Mouse (Mus musculus) embryonic facial prominence, embryonic 11.5 days (tissue): ENCODE data around the gene Zc3h7b. TPM values are rescaled to one million over a fixed set of nuclear protein-coding genes. Genes with fewer than 3 reads are reported as not detected.

Experiments
- ATAC-seq: fragments of 200-750 bp; cut with Nextera tagmentation; replicated peaks from 2 replicates; pipeline ENCODE4 v1.8.0; 2017; ENCODE audit warnings: low read depth; ENCODE audit not compliant: insufficient number of reproducible peaks, low FRiP score, low TSS enrichment
- DNase-seq: peaks from one replicate; pipeline ENCODE4 v3.0.0-alpha.2; 2015; ENCODE audit warnings: low spot score
- H3K27ac ChIP-seq: fragments of 300-500 bp; sonication (generic); replicated peaks from 2 replicates; pipeline ENCODE4 v1.5.1; 2014; ENCODE audit warnings: mild to moderate bottlenecking, low read depth, low read length, control low read depth
- H3K27me3 ChIP-seq: fragments of 300-500 bp; sonication (generic); 2 replicates; pipeline ENCODE4 v1.6.1; 2014; ENCODE audit warnings: mild to moderate bottlenecking, low read length, moderate library complexity, mixed read lengths; ENCODE audit not compliant: control insufficient read depth, insufficient read depth
- H3K36me3 ChIP-seq: fragments of 300-500 bp; sonication (generic); replicated peaks from 2 replicates; pipeline ENCODE4 v1.6.1; 2014; ENCODE audit warnings: low read depth, mild to moderate bottlenecking, low read length, moderate library complexity, mixed read lengths; ENCODE audit not compliant: control insufficient read depth, insufficient read depth
- H3K4me1 ChIP-seq: fragments of 300-500 bp; sonication (generic); 2 replicates; pipeline ENCODE4 v1.6.1; 2014; ENCODE audit warnings: low read length, mixed read lengths; ENCODE audit not compliant: control insufficient read depth, insufficient read depth
- H3K4me2 ChIP-seq: fragments of 300-500 bp; sonication (generic); 2 replicates; pipeline ENCODE4 v1.6.1; 2014; ENCODE audit warnings: low read depth, mild to moderate bottlenecking, control low read depth, low read length, moderate library complexity
- H3K4me3 ChIP-seq: fragments of 300-500 bp; sonication (generic); 2 replicates; pipeline ENCODE4 v1.5.1; 2014; ENCODE audit warnings: low read depth, low read length, control low read depth
- H3K9ac ChIP-seq: fragments of 300-500 bp; sonication (generic); replicated peaks from 2 replicates; pipeline ENCODE4 v1.6.1; 2014; ENCODE audit warnings: mild to moderate bottlenecking, control low read depth, low read length
- H3K9me3 ChIP-seq: fragments of 300-500 bp; sonication (generic); replicated peaks from 2 replicates; pipeline ENCODE4 v1.6.1; 2016; ENCODE audit warnings: mild to moderate bottlenecking, low read length, inconsistent platforms, mixed read lengths; ENCODE audit not compliant: control insufficient read depth
- WGBS: fragments of 180-500 bp; shearing (Covaris S2); extraction: QIAGEN DNeasy Blood & Tissue Kit; methylation state at CpG from one replicate; pipeline ENCODE4 v1.1.7; 2014; 5-methylcytosine and 5-hydroxymethylcytosine counted together
- polyA plus RNA-seq: library from polyadenylated mRNA; unstranded; fragments of >200 nt; fragmentation: Nextera tagmentation; extraction: Ambion mirVana; gene quantifications from 2 replicates; pipeline ENCODE4 v1.2.1, GENCODE M21; 2014

The Zc3h7b gene
- polyA plus RNA-seq, 1 experiment from 2014 or later: 39.2 TPM

GRCm38 (mm10) chr15:81703094-81703489 lies 41.8 kb upstream of the Zc3h7b start:
- 82% methylated on average over 3 of the region's 3 CpGs for WGBS
- Histone ChIP-seq H3K4me3 (no peak overlapping the region), H3K36me3 (peaks cover 18% of the 10 kb centered on the region), H3K9ac (no peak overlapping the region), H3K9me3 (no peaks in the 10 kb centered on the region), H3K4me1 (no peaks in the 10 kb centered on the region), H3K4me2 (no peak overlapping the region), H3K27me3 (no peaks in the 10 kb centered on the region), H3K27ac (no peak overlapping the region)
- DNase-seq (no peak), ATAC-seq (no peak)

GRCm38 (mm10) chr15:81708991-81709390 lies 35.9 kb upstream of the Zc3h7b start:
- DNase-seq (no peak), ATAC-seq (no peak)
- Histone ChIP-seq H3K27ac (no peak overlapping the region), H3K4me2 (no peak overlapping the region), H3K36me3 (peaks cover 40% of the 10 kb centered on the region), H3K27me3 (no peaks in the 10 kb centered on the region), H3K4me3 (no peak overlapping the region), H3K9ac (no peak overlapping the region), H3K4me1 (no peaks in the 10 kb centered on the region), H3K9me3 (no peaks in the 10 kb centered on the region)
- WGBS: 91% methylated on average over 11 of the region's 11 CpGs

GRCm38 (mm10) chr15:81709686-81710085 lies 35.2 kb upstream of the Zc3h7b start:
- 96% methylated on average over 1 of the region's 1 CpGs for WGBS

GRCm38 (mm10) chr15:81710801-81711200 lies 34.1 kb upstream of the Zc3h7b start:
- H3K4me2 ChIP-seq: no peak overlapping the region
- no peak overlapping the region for H3K9ac ChIP-seq
- ATAC-seq (no peak), DNase-seq (no peak)
- 74% methylated on average over 4 of the region's 4 CpGs for WGBS
- no peaks in the 10 kb centered on the region for H3K27me3 ChIP-seq
- H3K9me3 ChIP-seq: no peaks in the 10 kb centered on the region
- H3K36me3 ChIP-seq: peaks cover 30% of the 10 kb centered on the region
- H3K4me1 ChIP-seq: no peaks in the 10 kb centered on the region
- no peak overlapping the region for H3K27ac ChIP-seq
- no peak overlapping the region for H3K4me3 ChIP-seq

More at GRCm38 (mm10) chr15:81709686-81710085, 35.2 kb upstream of the Zc3h7b start:
- Histone ChIP-seq H3K9ac (no peak overlapping the region), H3K27me3 (no peaks in the 10 kb centered on the region), H3K4me1 (no peaks in the 10 kb centered on the region), H3K4me2 (no peak overlapping the region), H3K36me3 (peaks cover 38% of the 10 kb centered on the region), H3K27ac (no peak overlapping the region), H3K4me3 (no peak overlapping the region), H3K9me3 (no peaks in the 10 kb centered on the region)
- ATAC-seq: no peak
- DNase-seq: no peak

GRCm38 (mm10) chr15:81713742-81714141 lies 31.1 kb upstream of the Zc3h7b start:
- Histone ChIP-seq H3K36me3 (peaks cover 22% of the 10 kb centered on the region), H3K4me3 (no peak overlapping the region), H3K4me1 (no peaks in the 10 kb centered on the region), H3K27ac (no peak overlapping the region), H3K27me3 (no peaks in the 10 kb centered on the region), H3K4me2 (no peak overlapping the region), H3K9ac (no peak overlapping the region), H3K9me3 (no peaks in the 10 kb centered on the region)
- no peak for ATAC-seq
- 87% methylated on average over 6 of the region's 6 CpGs for WGBS
- no peak for DNase-seq

- no peak overlapping the region for H3K4me2 ChIP-seq
- H3K27ac ChIP-seq: no peak overlapping the region
- ATAC-seq (no peak), DNase-seq (peak; percentile 43)
- 89% methylated on average over 9 of the region's 9 CpGs for WGBS
- no peaks in the 10 kb centered on the region for H3K4me1 ChIP-seq
- no peak overlapping the region for H3K4me3 ChIP-seq
- H3K9ac ChIP-seq: no peak overlapping the region
- H3K9me3 ChIP-seq: no peaks in the 10 kb centered on the region
- peaks cover 11% of the 10 kb centered on the region for H3K36me3 ChIP-seq
- no peaks in the 10 kb centered on the region for H3K27me3 ChIP-seq
Measured at GRCm38 (mm10) chr15:81718336-81719138, 26.3 kb upstream of the Zc3h7b start.

GRCm38 (mm10) chr15:81719139-81719531 lies 25.7 kb upstream of the Zc3h7b start:
- ATAC-seq (no peak), DNase-seq (no peak)
- peaks cover 11% of the 10 kb centered on the region for H3K36me3 ChIP-seq
- H3K27ac ChIP-seq: no peak overlapping the region
- H3K4me1 ChIP-seq: no peaks in the 10 kb centered on the region
- H3K9me3 ChIP-seq: no peaks in the 10 kb centered on the region
- 90% methylated on average over 6 of the region's 6 CpGs for WGBS
- no peak overlapping the region for H3K4me3 ChIP-seq
- no peak overlapping the region for H3K9ac ChIP-seq
- H3K27me3 ChIP-seq: no peaks in the 10 kb centered on the region
- no peak overlapping the region for H3K4me2 ChIP-seq

GRCm38 (mm10) chr15:81722361-81722760 lies 22.5 kb upstream of the Zc3h7b start:
- H3K4me2 ChIP-seq: no peak overlapping the region
- 97% methylated on average over 5 of the region's 5 CpGs for WGBS
- H3K4me1 ChIP-seq: no peaks in the 10 kb centered on the region
- H3K4me3 ChIP-seq: no peak overlapping the region
- H3K27me3 ChIP-seq: no peaks in the 10 kb centered on the region
- DNase-seq: no peak
- no peak for ATAC-seq
- no peak overlapping the region for H3K27ac ChIP-seq
- H3K9ac ChIP-seq: no peak overlapping the region
- H3K9me3 ChIP-seq: no peaks in the 10 kb centered on the region
- H3K36me3 ChIP-seq: peaks cover 11% of the 10 kb centered on the region
